Mouse (Mus musculus) liver, adult 10 weeks (tissue): ENCODE data around the gene Olfr727. TPM values are rescaled to one million over a fixed set of nuclear protein-coding genes. Genes with fewer than 3 reads are reported as not detected.

ENCODE experiments used
- polyA plus RNA-seq: library from polyadenylated mRNA; stranded (reverse); fragments of 350-450 nt; fragmentation: Illumina TruSeq; extraction: RNeasy Lipid Tissue Mini Kit (QIAGEN cat#74804); gene quantifications from one replicate; pipeline ENCODE4 v1.2.3, GENCODE M21; 2014; ENCODE audit warnings: low read depth, low replicate concordance

The Olfr727 gene
- not detected for polyA plus RNA-seq

DNA sequence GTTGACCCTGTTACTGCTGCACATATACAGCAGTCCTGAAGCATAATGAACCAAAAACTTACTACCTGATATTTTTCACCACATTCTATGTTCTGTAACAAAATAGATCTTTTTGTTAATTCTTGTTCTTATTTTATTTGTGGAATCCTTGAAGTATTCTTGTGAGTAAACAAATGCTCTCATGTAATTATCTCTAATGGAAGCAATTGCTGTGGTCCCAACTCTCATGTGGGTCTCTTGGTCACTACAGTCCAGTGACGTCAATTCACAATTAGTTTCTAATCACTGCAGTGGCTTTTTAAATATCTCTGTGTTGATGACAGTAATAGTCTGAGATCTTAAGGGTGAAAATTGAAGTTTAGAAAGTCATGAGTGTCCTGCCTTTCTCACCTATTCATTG, at the start of gene Olfr727:
Gene Olfr727 (plus strand): TSS at position 301 of the 400 bp plus-strand sequence.

DNA sequence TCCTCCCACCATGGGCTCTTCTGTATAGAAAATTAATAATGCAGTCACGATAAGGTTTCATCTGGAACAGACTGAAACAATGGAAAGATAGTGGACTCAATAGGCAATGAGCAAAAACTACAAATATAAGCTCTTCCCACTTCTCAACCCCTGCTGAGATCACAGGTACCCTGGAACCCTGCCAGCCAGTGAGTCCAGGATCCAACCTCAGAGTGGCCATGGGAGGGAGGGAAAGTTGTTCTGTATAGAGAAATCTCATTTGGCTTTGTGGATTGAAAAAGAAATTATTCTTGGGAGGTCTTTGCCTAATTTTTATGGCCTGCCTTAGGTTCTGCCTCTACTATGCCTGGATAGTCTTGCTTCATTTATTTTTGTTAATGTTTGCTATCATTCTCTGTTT, 32.1 kb upstream of the Olfr727 start, which contains the start of gene Olfr726:
Gene Olfr726 (minus strand): TSS at position 101 of the 400 bp plus-strand sequence.

DNA sequence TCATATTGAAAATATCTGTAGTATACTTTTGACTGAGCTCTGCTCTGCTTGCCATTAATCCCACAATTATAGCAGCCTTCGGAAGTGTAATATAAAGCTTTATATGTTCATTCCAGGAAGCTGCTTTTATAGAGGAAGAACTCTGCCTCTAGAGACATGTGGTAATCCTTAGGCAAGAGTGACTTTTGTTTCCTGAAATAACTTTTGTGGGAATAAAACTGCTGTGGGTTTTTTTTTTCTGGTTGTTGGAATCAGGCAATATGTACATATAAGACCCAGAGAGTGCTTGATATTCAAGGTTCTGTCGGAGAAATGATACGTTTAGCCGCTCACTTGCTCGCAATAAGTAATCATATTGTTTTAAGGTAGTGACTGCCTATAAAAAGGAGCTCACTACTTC, 19.6 kb downstream of the Olfr727 start, which contains the start of gene Olfr728:
Gene Olfr728 (minus strand): TSS at position 101 of the 400 bp plus-strand sequence.

DNA sequence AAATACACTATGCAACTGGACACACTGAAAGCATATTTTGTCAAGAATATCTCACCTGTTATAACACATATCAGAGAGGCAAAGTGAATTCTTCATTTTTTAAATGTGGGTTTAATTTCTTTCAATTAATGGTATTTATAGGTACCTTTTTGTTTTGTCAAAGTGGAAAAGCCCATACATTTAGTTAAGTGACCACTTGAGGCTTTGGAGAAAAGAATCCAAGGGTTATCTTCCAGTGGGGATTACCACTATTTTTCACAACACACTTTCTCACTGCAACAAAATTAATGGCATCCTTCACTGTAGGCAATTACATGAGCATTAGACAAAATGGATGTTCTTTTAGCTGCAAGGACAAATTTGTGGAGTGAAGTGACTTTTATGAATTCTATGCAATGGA, 29.8 kb downstream of the Olfr727 start, which contains the start of gene Olfr729:
Gene Olfr729 (minus strand): TSS at position 101 of the 400 bp plus-strand sequence.

Other genes starting within 250 kb of the Olfr727 start
- not detected for gene Olfr722, start 221.2 kb upstream of the Olfr727 start, polyA plus RNA-seq
- not detected for gene Olfr723, start 191.4 kb upstream of the Olfr727 start, polyA plus RNA-seq
- gene Olfr724, start 159.9 kb upstream of the Olfr727 start, polyA plus RNA-seq, result not detected
- gene Olfr725, start 82.8 kb upstream of the Olfr727 start, polyA plus RNA-seq, result not detected
- not detected for gene Olfr726, start 32.2 kb upstream of the Olfr727 start, polyA plus RNA-seq
- not detected for gene Olfr728, start 19.5 kb downstream of the Olfr727 start, polyA plus RNA-seq
- not detected for gene Olfr729, start 29.7 kb downstream of the Olfr727 start, polyA plus RNA-seq
- gene Olfr730, start 65.0 kb downstream of the Olfr727 start, polyA plus RNA-seq, result not detected
- not detected for gene Olfr731, start 118.7 kb downstream of the Olfr727 start, polyA plus RNA-seq
- not detected for gene Olfr732, start 161.0 kb downstream of the Olfr727 start, polyA plus RNA-seq
- gene Olfr733, start 178.3 kb downstream of the Olfr727 start, polyA plus RNA-seq, result not detected
- not detected for gene Olfr734, start 203.6 kb downstream of the Olfr727 start, polyA plus RNA-seq
- not detected for gene Olfr735, start 225.7 kb downstream of the Olfr727 start, polyA plus RNA-seq
- 0.42 TPM for gene Tlr11, start 234.7 kb downstream of the Olfr727 start, polyA plus RNA-seq